Comparison of ENCODE assay signal across 19 mouse cellular contexts in genomic region chr9:34258492-34258891, GRCm38 (mm10).
"Had no signal": no experiment of that assay in that cellular context is flagged by ENCODE, and none has a peak within 500 bp of the region (broad histone marks: within the 10 kb centered on the region; RNA-seq: fewer than 3 reads in every experiment).

No protein-coding gene starts in this region.

- H3K4me2 ChIP-seq: limb, embryonic 12.5 days; limb, embryonic 15.5 days; midbrain, embryonic 12.5 days; midbrain, embryonic 15.5 days; neural tube, embryonic 12.5 days; neural tube, embryonic 15.5 days had no signal

- H3K9ac ChIP-seq: limb, embryonic 12.5 days; limb, embryonic 15.5 days; liver, embryonic 14.5 days; midbrain, embryonic 12.5 days; midbrain, embryonic 15.5 days; neural tube, embryonic 12.5 days; neural tube, embryonic 15.5 days had no signal

- H3K27me3 ChIP-seq: limb, embryonic 12.5 days; limb, embryonic 15.5 days; midbrain, embryonic 12.5 days; midbrain, embryonic 15.5 days; neural tube, embryonic 12.5 days; neural tube, embryonic 15.5 days had no signal

- H3K4me3 ChIP-seq: limb, embryonic 12.5 days; limb, embryonic 15.5 days; midbrain, embryonic 12.5 days; midbrain, embryonic 15.5 days; neural tube, embryonic 12.5 days; neural tube, embryonic 15.5 days had no signal

- DNase-seq: kidney, postnatal 4 days; lung, adult 18-20 months; lung, postnatal 14 days; right cerebral cortex, adult 18-20 months; right cerebral cortex, postnatal 14 days; right cerebral cortex, postnatal 4 days; thymus, adult 2 months; thymus, postnatal 25 days had no signal

- ATAC-seq: inflammation-experienced regulatory T-cells, adult 6 months; intestine, embryonic 16.5 days; midbrain, embryonic 15.5 days had no signal

- H3K36me3 ChIP-seq: limb, embryonic 12.5 days; limb, embryonic 15.5 days; midbrain, embryonic 12.5 days; midbrain, embryonic 15.5 days; neural tube, embryonic 12.5 days; neural tube, embryonic 15.5 days had no signal

- H3K27ac ChIP-seq: limb, embryonic 12.5 days; limb, embryonic 15.5 days; liver, embryonic 14.5 days; macrophage; midbrain, embryonic 12.5 days; midbrain, embryonic 15.5 days; neural tube, embryonic 12.5 days; neural tube, embryonic 15.5 days; stomach, postnatal 0 days had no signal

- H3K4me1 ChIP-seq: midbrain, embryonic 12.5 days; midbrain, embryonic 15.5 days; neural tube, embryonic 12.5 days; neural tube, embryonic 15.5 days had no signal

- H3K9me3 ChIP-seq: limb, embryonic 12.5 days; limb, embryonic 15.5 days; midbrain, embryonic 12.5 days; midbrain, embryonic 15.5 days; neural tube, embryonic 12.5 days; neural tube, embryonic 15.5 days had no signal
